Mouse (Mus musculus): Measurements from ENCODE around the gene Bmpr1b. TPM values are rescaled to one million over a fixed set of nuclear protein-coding genes. Genes with fewer than 3 reads are reported as not detected.

Bmpr1b gene
- polyA plus RNA-seq, 1 experiment from 2014 or later = 3.6 TPM

DNA sequence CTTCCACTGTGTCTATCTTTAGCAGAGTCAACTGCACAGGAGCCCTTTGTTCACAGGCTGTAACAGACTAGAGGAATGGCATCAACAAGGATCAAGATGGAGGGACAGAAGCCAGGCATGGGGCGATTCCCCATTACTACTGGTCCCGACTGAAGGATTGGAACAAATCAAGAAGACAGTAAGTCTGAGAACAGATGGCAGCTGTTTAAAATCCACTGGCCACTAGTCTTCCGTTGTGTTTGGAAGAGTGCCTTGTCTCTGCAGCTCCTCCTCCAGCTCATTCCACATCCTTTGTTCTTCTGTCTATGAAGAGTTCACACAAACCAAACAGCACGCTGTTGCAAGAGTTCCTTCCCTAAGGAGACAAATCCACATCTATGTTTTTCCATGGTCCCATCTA, 65.6 kb downstream of the Bmpr1b start:
- Histone ChIP-seq H3K4me3 (ENCODE audit: low read depth, low read length) (no peak overlapping the region), H3K27ac (ENCODE audit: low read length) (no peak overlapping the region), H3K36me3 (ENCODE audit: control insufficient read depth, insufficient read depth, low read length) (no peaks in the 10 kb centered on the region), H3K9ac (ENCODE audit: low read depth, low read length) (no peak overlapping the region), H3K9me3 (replicated peaks; ENCODE audit: control insufficient read depth, low read length, poor library complexity, severe bottlenecking) (no peaks in the 10 kb centered on the region), H3K27me3 (ENCODE audit: control insufficient read depth, insufficient read depth, low read depth, low read length) (no peaks in the 10 kb centered on the region), H3K4me2 (ENCODE audit: low read length) (no peak overlapping the region), H3K4me1 (ENCODE audit: control insufficient read depth, insufficient read depth, low read length) (no peaks in the 10 kb centered on the region)
- 56% methylated on average over 4 of the region's 4 CpGs for WGBS
- peak; percentile 54; the same call in 1 of the 2 replicates for ATAC-seq

DNA sequence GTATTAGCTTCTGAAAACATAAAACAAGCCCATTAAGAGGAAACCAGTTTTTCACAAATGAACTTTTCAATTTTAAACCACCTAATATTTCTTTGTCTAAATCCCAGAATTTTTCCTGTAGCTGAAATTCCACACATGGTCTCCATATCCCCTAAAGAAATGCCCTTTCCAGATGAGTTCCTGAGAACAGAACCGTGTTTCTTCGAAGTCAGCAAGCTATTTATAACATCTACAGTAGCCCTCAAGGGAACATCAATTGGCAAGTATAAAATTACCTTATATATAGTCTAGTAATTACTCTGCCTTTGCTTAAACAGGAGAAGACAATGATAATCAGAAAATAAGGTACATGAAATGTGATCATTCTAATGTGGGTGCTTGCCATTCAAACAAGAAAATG, 70.1 kb downstream of the Bmpr1b start:
- Histone ChIP-seq H3K4me3 (ENCODE audit: low read depth, low read length) (no peak overlapping the region), H3K36me3 (ENCODE audit: control insufficient read depth, insufficient read depth, low read length) (no peaks in the 10 kb centered on the region), H3K9me3 (replicated peaks; ENCODE audit: control insufficient read depth, low read length, poor library complexity, severe bottlenecking) (no peaks in the 10 kb centered on the region), H3K4me1 (ENCODE audit: control insufficient read depth, insufficient read depth, low read length) (no peaks in the 10 kb centered on the region), H3K27me3 (ENCODE audit: control insufficient read depth, insufficient read depth, low read depth, low read length) (no peaks in the 10 kb centered on the region), H3K4me2 (ENCODE audit: low read length) (no peak overlapping the region), H3K27ac (ENCODE audit: low read length) (no peak overlapping the region), H3K9ac (ENCODE audit: low read depth, low read length) (no peak overlapping the region)
- WGBS = 66% methylated on average over 2 of the region's 2 CpGs
- ATAC-seq = no peak

- ATAC-seq = no peak
- Histone ChIP-seq H3K27me3 (ENCODE audit: control insufficient read depth, insufficient read depth, low read depth, low read length) (no peaks in the 10 kb centered on the region), H3K9ac (ENCODE audit: low read depth, low read length) (no peak overlapping the region), H3K4me2 (ENCODE audit: low read length) (no peak overlapping the region), H3K4me1 (ENCODE audit: control insufficient read depth, insufficient read depth, low read length) (no peaks in the 10 kb centered on the region), H3K27ac (ENCODE audit: low read length) (no peak overlapping the region), H3K36me3 (ENCODE audit: control insufficient read depth, insufficient read depth, low read length) (no peaks in the 10 kb centered on the region), H3K9me3 (replicated peaks; ENCODE audit: control insufficient read depth, low read length, poor library complexity, severe bottlenecking) (no peaks in the 10 kb centered on the region), H3K4me3 (ENCODE audit: low read depth, low read length) (no peak overlapping the region)
- 91% methylated on average over 4 of the region's 4 CpGs for WGBS
Observed at GRCm38 (mm10) chr3:142094049-142094448, 75.2 kb downstream of the Bmpr1b start.

DNA sequence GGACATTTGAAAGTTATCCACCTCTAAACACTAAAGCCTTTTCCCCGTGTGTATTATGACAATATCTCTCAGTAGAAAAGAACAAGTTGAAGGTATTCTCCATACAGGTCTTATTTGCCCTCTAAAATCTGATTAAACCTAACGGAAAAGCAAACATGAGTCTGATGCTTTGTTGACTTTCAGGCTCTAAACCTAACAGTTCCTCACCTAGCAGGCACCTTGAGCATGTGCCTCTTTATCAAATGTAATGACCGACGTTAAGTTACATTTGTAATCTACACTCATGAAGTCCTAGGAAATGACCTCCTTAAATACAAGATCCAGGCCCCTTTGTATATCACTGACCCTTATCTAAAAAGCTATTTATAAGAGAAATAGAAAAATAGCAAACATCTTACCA, 79.5 kb downstream of the Bmpr1b start:
- no peaks in the 10 kb centered on the region for H3K4me1 ChIP-seq (ENCODE audit: control insufficient read depth, insufficient read depth, low read length)
- no peak overlapping the region for H3K9ac ChIP-seq (ENCODE audit: low read depth, low read length)
- 92% methylated on average over 4 of the region's 4 CpGs for whole genome bisulfite sequencing
- H3K9me3 ChIP-seq (replicated peaks; ENCODE audit: control insufficient read depth, low read length, poor library complexity, severe bottlenecking) = no peaks in the 10 kb centered on the region
- no peaks in the 10 kb centered on the region for H3K36me3 ChIP-seq (ENCODE audit: control insufficient read depth, insufficient read depth, low read length)
- H3K4me2 ChIP-seq (ENCODE audit: low read length) = no peak overlapping the region
- no peak for ATAC-seq
- no peak overlapping the region for H3K27ac ChIP-seq (ENCODE audit: low read length)
- no peak overlapping the region for H3K4me3 ChIP-seq (ENCODE audit: low read depth, low read length)
- no peaks in the 10 kb centered on the region for H3K27me3 ChIP-seq (ENCODE audit: control insufficient read depth, insufficient read depth, low read depth, low read length)

DNA sequence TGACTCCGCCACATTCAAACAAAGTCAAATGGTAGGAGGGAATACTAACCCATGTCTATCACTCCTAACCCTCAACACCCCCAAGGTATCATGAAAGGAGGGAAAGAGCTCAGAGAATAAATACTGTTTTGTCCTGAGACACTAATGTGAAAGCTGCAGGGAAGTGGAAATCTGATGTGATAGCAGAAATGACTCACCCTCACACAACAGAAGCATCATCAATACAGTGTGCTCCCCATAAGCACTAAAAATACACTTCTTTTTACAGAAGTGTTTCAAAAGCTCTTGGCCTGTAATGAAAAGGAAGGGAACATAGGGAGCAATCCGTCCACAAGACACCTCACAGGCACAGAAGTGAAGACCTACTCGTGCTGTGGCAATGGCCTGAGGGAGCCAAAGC, 83.3 kb downstream of the Bmpr1b start:
- WGBS = 72% methylated on average over 3 of the region's 3 CpGs
- no peak overlapping the region for H3K4me2 ChIP-seq (ENCODE audit: low read length)

DNA sequence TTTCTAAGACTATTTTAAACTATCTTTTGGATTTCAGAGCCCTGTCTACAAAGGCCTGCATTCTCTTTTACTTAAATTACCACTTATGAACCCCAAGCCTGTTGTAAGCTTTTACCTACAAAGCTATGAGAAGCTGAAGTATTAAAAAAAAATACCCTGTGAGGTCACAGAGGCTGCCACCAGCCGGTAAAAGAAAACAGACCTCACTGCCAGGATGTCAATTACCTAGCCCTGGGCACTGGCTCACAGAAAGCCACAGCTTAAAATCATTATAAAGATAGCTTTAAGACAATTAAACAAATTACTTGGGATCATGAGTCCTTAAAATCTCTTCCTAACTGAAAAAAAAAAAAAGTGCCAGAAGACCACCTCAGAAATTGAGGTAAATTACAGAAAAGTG, 85.1 kb downstream of the Bmpr1b start:
- Histone ChIP-seq H3K9me3 (replicated peaks; ENCODE audit: control insufficient read depth, low read length, poor library complexity, severe bottlenecking) (no peaks in the 10 kb centered on the region), H3K4me1 (ENCODE audit: control insufficient read depth, insufficient read depth, low read length) (no peaks in the 10 kb centered on the region), H3K4me3 (ENCODE audit: low read depth, low read length) (no peak overlapping the region), H3K27ac (ENCODE audit: low read length) (no peak overlapping the region), H3K36me3 (ENCODE audit: control insufficient read depth, insufficient read depth, low read length) (no peaks in the 10 kb centered on the region), H3K4me2 (ENCODE audit: low read length) (no peak overlapping the region), H3K27me3 (ENCODE audit: control insufficient read depth, insufficient read depth, low read depth, low read length) (no peaks in the 10 kb centered on the region), H3K9ac (ENCODE audit: low read depth, low read length) (no peak overlapping the region)
- 40% methylated on average over 1 of the region's 1 CpGs for WGBS
- no peak for ATAC-seq

More for the DNA sequence above, 83.3 kb downstream of the Bmpr1b start:
- no peak for ATAC-seq
- no peaks in the 10 kb centered on the region for H3K27me3 ChIP-seq (ENCODE audit: control insufficient read depth, insufficient read depth, low read depth, low read length)
- H3K36me3 ChIP-seq (ENCODE audit: control insufficient read depth, insufficient read depth, low read length) = no peaks in the 10 kb centered on the region
- H3K9me3 ChIP-seq (replicated peaks; ENCODE audit: control insufficient read depth, low read length, poor library complexity, severe bottlenecking) = no peaks in the 10 kb centered on the region
- H3K27ac ChIP-seq (ENCODE audit: low read length) = no peak overlapping the region
- H3K4me3 ChIP-seq (ENCODE audit: low read depth, low read length) = no peak overlapping the region
- H3K9ac ChIP-seq (ENCODE audit: low read depth, low read length) = no peak overlapping the region
- H3K4me1 ChIP-seq (ENCODE audit: control insufficient read depth, insufficient read depth, low read length) = no peaks in the 10 kb centered on the region

DNA sequence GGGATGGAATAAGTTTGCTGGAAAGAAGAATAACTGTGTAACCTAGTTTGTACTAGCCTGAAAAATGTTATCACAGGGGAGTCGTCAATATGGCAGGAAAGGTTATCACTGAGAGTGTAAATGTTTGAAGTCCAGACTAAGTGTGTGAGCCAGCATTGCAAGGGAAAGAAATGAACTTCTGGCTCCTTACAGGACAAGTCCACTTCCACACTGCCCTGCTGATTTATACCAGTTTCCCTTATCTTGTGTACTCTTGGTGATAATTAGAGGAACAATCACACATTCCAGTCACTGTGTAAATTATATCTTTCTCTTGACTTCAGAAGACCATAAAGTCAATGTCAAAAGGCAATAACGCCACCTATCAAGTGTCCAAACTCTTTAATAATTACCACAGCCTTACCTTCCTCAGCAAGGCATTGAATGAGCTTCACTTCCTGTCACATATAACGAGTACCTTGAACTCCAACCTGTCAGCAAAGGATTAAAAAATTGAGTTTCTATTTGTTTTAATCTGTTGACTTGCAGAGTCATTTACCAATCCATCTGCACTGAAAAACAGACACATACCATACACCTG, 91.4 kb downstream of the Bmpr1b start:
- Histone ChIP-seq H3K27ac (ENCODE audit: low read length) (no peak overlapping the region), H3K27me3 (ENCODE audit: control insufficient read depth, insufficient read depth, low read depth, low read length) (no peaks in the 10 kb centered on the region), H3K9me3 (replicated peaks; ENCODE audit: control insufficient read depth, low read length, poor library complexity, severe bottlenecking) (no peaks in the 10 kb centered on the region), H3K36me3 (ENCODE audit: control insufficient read depth, insufficient read depth, low read length) (no peaks in the 10 kb centered on the region), H3K4me1 (ENCODE audit: control insufficient read depth, insufficient read depth, low read length) (no peaks in the 10 kb centered on the region), H3K9ac (ENCODE audit: low read depth, low read length) (no peak overlapping the region), H3K4me3 (ENCODE audit: low read depth, low read length) (no peak overlapping the region), H3K4me2 (ENCODE audit: low read length) (no peak overlapping the region)
- ATAC-seq = no peak
- WGBS = 85% methylated on average over 3 of the region's 3 CpGs

DNA sequence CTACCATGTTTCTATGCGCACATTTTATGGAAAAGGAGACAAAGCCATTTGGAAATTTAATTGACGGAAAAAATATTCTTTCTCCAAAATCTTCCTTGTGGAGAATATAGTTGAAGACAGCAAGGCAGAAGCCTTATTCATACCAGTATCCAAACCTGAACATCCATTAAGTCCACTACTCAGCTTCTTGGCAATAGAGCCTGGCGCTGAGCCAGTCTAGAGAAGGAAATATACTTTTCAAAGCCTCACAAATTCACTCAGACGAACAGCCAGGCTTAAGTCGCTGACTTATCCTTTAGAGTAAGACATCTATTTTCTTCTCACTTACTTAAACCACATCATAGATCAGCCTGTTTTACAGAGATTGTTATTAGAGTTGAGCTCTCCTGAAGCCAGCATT, 97.6 kb downstream of the Bmpr1b start:
- no peak overlapping the region for H3K4me2 ChIP-seq (ENCODE audit: low read length)
- no peaks in the 10 kb centered on the region for H3K4me1 ChIP-seq (ENCODE audit: control insufficient read depth, insufficient read depth, low read length)
- no peak overlapping the region for H3K4me3 ChIP-seq (ENCODE audit: low read depth, low read length)
- H3K27me3 ChIP-seq (ENCODE audit: control insufficient read depth, insufficient read depth, low read depth, low read length) = no peaks in the 10 kb centered on the region
- H3K9me3 ChIP-seq (replicated peaks; ENCODE audit: control insufficient read depth, low read length, poor library complexity, severe bottlenecking) = no peaks in the 10 kb centered on the region
- no peak overlapping the region for H3K9ac ChIP-seq (ENCODE audit: low read depth, low read length)
- no peak for ATAC-seq
- no peaks in the 10 kb centered on the region for H3K36me3 ChIP-seq (ENCODE audit: control insufficient read depth, insufficient read depth, low read length)
- WGBS = 86% methylated on average over 5 of the region's 5 CpGs
- no peak overlapping the region for H3K27ac ChIP-seq (ENCODE audit: low read length)

DNA sequence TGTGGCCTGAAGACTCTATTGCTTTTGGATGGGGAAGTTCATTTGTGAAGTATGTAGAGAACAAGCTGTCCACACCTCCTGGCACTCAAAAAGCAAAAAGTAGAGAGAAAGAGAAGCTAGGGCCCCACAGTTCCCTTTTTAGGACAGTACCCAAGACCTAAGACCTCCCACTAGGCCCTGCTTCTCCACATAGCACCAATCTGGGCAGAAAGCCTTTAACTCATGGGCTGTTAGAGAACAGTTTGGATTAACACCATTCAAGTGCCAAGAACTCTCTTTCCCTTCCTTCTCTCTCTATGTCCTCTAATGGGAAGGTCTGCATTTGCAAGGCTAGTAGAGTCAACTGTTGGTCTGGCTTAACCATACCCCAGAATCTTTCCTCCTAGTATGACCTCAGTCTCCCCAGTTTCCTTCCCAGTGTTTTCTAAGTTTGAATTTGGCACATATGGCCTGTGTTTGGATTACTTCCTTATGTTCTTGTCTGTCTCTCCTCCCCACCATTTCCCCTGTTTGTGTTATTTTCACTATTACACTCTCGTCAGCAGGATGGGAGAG, 102.4 kb downstream of the Bmpr1b start:
- Histone ChIP-seq H3K4me2 (ENCODE audit: low read length) (no peak overlapping the region), H3K9me3 (replicated peaks; ENCODE audit: control insufficient read depth, low read length, poor library complexity, severe bottlenecking) (no peaks in the 10 kb centered on the region), H3K9ac (ENCODE audit: low read depth, low read length) (no peak overlapping the region), H3K4me3 (ENCODE audit: low read depth, low read length) (no peak overlapping the region), H3K4me1 (ENCODE audit: control insufficient read depth, insufficient read depth, low read length) (no peaks in the 10 kb centered on the region), H3K27me3 (ENCODE audit: control insufficient read depth, insufficient read depth, low read depth, low read length) (no peaks in the 10 kb centered on the region), H3K27ac (ENCODE audit: low read length) (no peak overlapping the region), H3K36me3 (ENCODE audit: control insufficient read depth, insufficient read depth, low read length) (no peaks in the 10 kb centered on the region)
- 90% methylated on average over 1 of the region's 1 CpGs for WGBS
- no peak for ATAC-seq

Data from midbrain, embryonic 16.5 days (tissue).